Mouse (Mus musculus): ENCODE results near the gene Hs3st4. TPM values are rescaled to one million over a fixed set of nuclear protein-coding genes. Genes with fewer than 3 reads are reported as not detected.
A peak's percentile ranks its signal among the peaks of the same experiment; 100 is the strongest.

The Hs3st4 gene
- polyA plus RNA-seq, 1 experiment from 2014 or later, result 0.08 TPM

- H3K27me3 ChIP-seq (ENCODE audit: control insufficient read depth, insufficient read depth, low read length), result no peaks in the 10 kb centered on the region
- H3K36me3 ChIP-seq (ENCODE audit: control insufficient read depth, insufficient read depth, low read length), result no peaks in the 10 kb centered on the region
- H3K27ac ChIP-seq (ENCODE audit: low read depth, low read length), result no peak overlapping the region
- no peak overlapping the region for H3K4me2 ChIP-seq (replicated peaks; ENCODE audit: low read depth, low read length)
- no peak for ATAC-seq (ENCODE audit: low FRiP score, low TSS enrichment)
- H3K9me3 ChIP-seq (ENCODE audit: control insufficient read depth, low read length), result no peaks in the 10 kb centered on the region
- no peak overlapping the region for H3K4me3 ChIP-seq (ENCODE audit: low read length)
- no peaks in the 10 kb centered on the region for H3K4me1 ChIP-seq (ENCODE audit: control insufficient read depth, insufficient read depth, low read length)
- H3K9ac ChIP-seq (ENCODE audit: low read depth, low read length), result no peak overlapping the region
- WGBS, result 71% methylated on average over 1 of the region's 1 CpGs
Measured at GRCm38 (mm10) chr7:124335635-124336034, 353.0 kb downstream of the Hs3st4 start.

GRCm38 (mm10) chr7:124341510-124341909 is 358.8 kb downstream of the Hs3st4 start:
- H3K9me3 ChIP-seq (ENCODE audit: control insufficient read depth, low read length), result no peaks in the 10 kb centered on the region
- H3K4me2 ChIP-seq (replicated peaks; ENCODE audit: low read depth, low read length), result no peak overlapping the region
- no peaks in the 10 kb centered on the region for H3K27me3 ChIP-seq (ENCODE audit: control insufficient read depth, insufficient read depth, low read length)
- 81% methylated on average over 3 of the region's 3 CpGs for WGBS
- H3K9ac ChIP-seq (ENCODE audit: low read depth, low read length), result no peak overlapping the region
- ATAC-seq (ENCODE audit: low FRiP score, low TSS enrichment), result no peak
- no peaks in the 10 kb centered on the region for H3K36me3 ChIP-seq (ENCODE audit: control insufficient read depth, insufficient read depth, low read length)
- no peak overlapping the region for H3K27ac ChIP-seq (ENCODE audit: low read depth, low read length)
- no peak overlapping the region for H3K4me3 ChIP-seq (ENCODE audit: low read length)
- no peaks in the 10 kb centered on the region for H3K4me1 ChIP-seq (ENCODE audit: control insufficient read depth, insufficient read depth, low read length)

- H3K27ac ChIP-seq (ENCODE audit: low read depth, low read length), result no peak overlapping the region
- H3K9me3 ChIP-seq (ENCODE audit: control insufficient read depth, low read length), result no peaks in the 10 kb centered on the region
- H3K4me2 ChIP-seq (replicated peaks; ENCODE audit: low read depth, low read length), result no peak overlapping the region; the same call in 1 of the 2 replicates
Measured at GRCm38 (mm10) chr7:124347218-124348017, 364.7 kb downstream of the Hs3st4 start.

GRCm38 (mm10) chr7:124354035-124354434 is 371.4 kb downstream of the Hs3st4 start:
- Histone ChIP-seq H3K9me3 (ENCODE audit: control insufficient read depth, low read length) (no peaks in the 10 kb centered on the region), H3K27ac (ENCODE audit: low read depth, low read length) (no peak overlapping the region), H3K27me3 (ENCODE audit: control insufficient read depth, insufficient read depth, low read length) (no peaks in the 10 kb centered on the region), H3K4me3 (ENCODE audit: low read length) (no peak overlapping the region), H3K9ac (ENCODE audit: low read depth, low read length) (no peak overlapping the region), H3K4me1 (ENCODE audit: control insufficient read depth, insufficient read depth, low read length) (no peaks in the 10 kb centered on the region), H3K36me3 (ENCODE audit: control insufficient read depth, insufficient read depth, low read length) (no peaks in the 10 kb centered on the region), H3K4me2 (replicated peaks; ENCODE audit: low read depth, low read length) (no peak overlapping the region)
- WGBS, result 92% methylated on average over 4 of the region's 4 CpGs
- ATAC-seq (ENCODE audit: low FRiP score, low TSS enrichment), result no peak

More at GRCm38 (mm10) chr7:124347218-124348017, 364.7 kb downstream of the Hs3st4 start:
- Histone ChIP-seq H3K9ac (ENCODE audit: low read depth, low read length) (no peak overlapping the region), H3K36me3 (ENCODE audit: control insufficient read depth, insufficient read depth, low read length) (no peaks in the 10 kb centered on the region), H3K4me1 (ENCODE audit: control insufficient read depth, insufficient read depth, low read length) (no peaks in the 10 kb centered on the region), H3K4me3 (ENCODE audit: low read length) (no peak overlapping the region), H3K27me3 (ENCODE audit: control insufficient read depth, insufficient read depth, low read length) (no peaks in the 10 kb centered on the region)
- WGBS, result 42% methylated on average over 13 of the region's 13 CpGs
- 0 out of 2 replicates have a peak, but pooled peaks have one; percentile 46 for ATAC-seq (ENCODE audit: low FRiP score, low TSS enrichment)

- Histone ChIP-seq H3K4me3 (ENCODE audit: low read length) (no peak overlapping the region), H3K27ac (ENCODE audit: low read depth, low read length) (no peak overlapping the region), H3K9me3 (ENCODE audit: control insufficient read depth, low read length) (no peaks in the 10 kb centered on the region), H3K9ac (ENCODE audit: low read depth, low read length) (no peak overlapping the region), H3K36me3 (ENCODE audit: control insufficient read depth, insufficient read depth, low read length) (no peaks in the 10 kb centered on the region), H3K27me3 (ENCODE audit: control insufficient read depth, insufficient read depth, low read length) (no peaks in the 10 kb centered on the region), H3K4me2 (replicated peaks; ENCODE audit: low read depth, low read length) (no peak overlapping the region), H3K4me1 (ENCODE audit: control insufficient read depth, insufficient read depth, low read length) (no peaks in the 10 kb centered on the region)
- ATAC-seq (ENCODE audit: low FRiP score, low TSS enrichment), result no peak
- WGBS, result 48% methylated on average over 3 of the region's 3 CpGs
Measured at GRCm38 (mm10) chr7:124358068-124358467, 375.4 kb downstream of the Hs3st4 start.

GRCm38 (mm10) chr7:124359836-124360235 is 377.2 kb downstream of the Hs3st4 start:
- Histone ChIP-seq H3K4me1 (ENCODE audit: control insufficient read depth, insufficient read depth, low read length) (no peaks in the 10 kb centered on the region), H3K9ac (ENCODE audit: low read depth, low read length) (no peak overlapping the region), H3K4me2 (replicated peaks; ENCODE audit: low read depth, low read length) (no peak overlapping the region), H3K27me3 (ENCODE audit: control insufficient read depth, insufficient read depth, low read length) (no peaks in the 10 kb centered on the region), H3K9me3 (ENCODE audit: control insufficient read depth, low read length) (no peaks in the 10 kb centered on the region), H3K36me3 (ENCODE audit: control insufficient read depth, insufficient read depth, low read length) (no peaks in the 10 kb centered on the region), H3K4me3 (ENCODE audit: low read length) (no peak overlapping the region), H3K27ac (ENCODE audit: low read depth, low read length) (no peak overlapping the region)
- ATAC-seq (ENCODE audit: low FRiP score, low TSS enrichment), result no peak
- 69% methylated on average over 4 of the region's 4 CpGs for WGBS

GRCm38 (mm10) chr7:124372297-124372696 is 389.6 kb downstream of the Hs3st4 start:
- Histone ChIP-seq H3K4me3 (ENCODE audit: low read length) (no peak overlapping the region), H3K4me2 (replicated peaks; ENCODE audit: low read depth, low read length) (no peak overlapping the region), H3K36me3 (ENCODE audit: control insufficient read depth, insufficient read depth, low read length) (no peaks in the 10 kb centered on the region), H3K9ac (ENCODE audit: low read depth, low read length) (no peak overlapping the region), H3K4me1 (ENCODE audit: control insufficient read depth, insufficient read depth, low read length) (no peaks in the 10 kb centered on the region), H3K27ac (ENCODE audit: low read depth, low read length) (no peak overlapping the region), H3K27me3 (ENCODE audit: control insufficient read depth, insufficient read depth, low read length) (no peaks in the 10 kb centered on the region), H3K9me3 (ENCODE audit: control insufficient read depth, low read length) (no peaks in the 10 kb centered on the region)
- 46% methylated on average over 1 of the region's 1 CpGs for WGBS
- ATAC-seq (ENCODE audit: low FRiP score, low TSS enrichment), result no peak

GRCm38 (mm10) chr7:124372697-124373096 is 390.0 kb downstream of the Hs3st4 start:
- ATAC-seq (ENCODE audit: low FRiP score, low TSS enrichment), result no peak
- Histone ChIP-seq H3K9ac (ENCODE audit: low read depth, low read length) (no peak overlapping the region), H3K9me3 (ENCODE audit: control insufficient read depth, low read length) (no peaks in the 10 kb centered on the region), H3K4me1 (ENCODE audit: control insufficient read depth, insufficient read depth, low read length) (no peaks in the 10 kb centered on the region), H3K4me2 (replicated peaks; ENCODE audit: low read depth, low read length) (no peak overlapping the region), H3K27ac (ENCODE audit: low read depth, low read length) (no peak overlapping the region), H3K4me3 (ENCODE audit: low read length) (no peak overlapping the region), H3K27me3 (ENCODE audit: control insufficient read depth, insufficient read depth, low read length) (no peaks in the 10 kb centered on the region), H3K36me3 (ENCODE audit: control insufficient read depth, insufficient read depth, low read length) (no peaks in the 10 kb centered on the region)
- 75% methylated on average over 2 of the region's 2 CpGs for WGBS

GRCm38 (mm10) chr7:124383489-124383888 is 400.8 kb downstream of the Hs3st4 start:
- no peak for ATAC-seq (ENCODE audit: low FRiP score, low TSS enrichment)
- Histone ChIP-seq H3K4me2 (replicated peaks; ENCODE audit: low read depth, low read length) (no peak overlapping the region), H3K27ac (ENCODE audit: low read depth, low read length) (no peak overlapping the region), H3K4me3 (ENCODE audit: low read length) (no peak overlapping the region), H3K9me3 (ENCODE audit: control insufficient read depth, low read length) (no peaks in the 10 kb centered on the region), H3K9ac (ENCODE audit: low read depth, low read length) (no peak overlapping the region), H3K4me1 (ENCODE audit: control insufficient read depth, insufficient read depth, low read length) (no peaks in the 10 kb centered on the region), H3K27me3 (ENCODE audit: control insufficient read depth, insufficient read depth, low read length) (no peaks in the 10 kb centered on the region), H3K36me3 (ENCODE audit: control insufficient read depth, insufficient read depth, low read length) (no peaks in the 10 kb centered on the region)
- 31% methylated on average over 4 of the region's 4 CpGs for whole genome bisulfite sequencing

Data from kidney, embryonic 14.5 days (tissue).